Mouse (Mus musculus): ENCODE measurements at regions not wholly inside any gene's neighbourhood (a gene's known extent, or its start where the extent isn't known, plus 50 kb on each side); places are given as distances from the start of the nearest gene placed in this dataset.

- DNase-seq (ENCODE audit: low read depth, low spot score): no peak
These were observed 62.5 kb downstream of the Cavin4 start for GRCm38 (mm10) chr4:48725660-48726348.

GRCm38 (mm10) chr4:48726349-48726835 lies 63.1 kb downstream of the Cavin4 start:
- DNase-seq (ENCODE audit: low read depth, low spot score): no peak

- DNase-seq (ENCODE audit: low read depth, low spot score): no peak
These were observed 71.7 kb downstream of the Cavin4 start for GRCm38 (mm10) chr4:48734854-48735564.

- no peak for DNase-seq (ENCODE audit: low read depth, low spot score)
These were observed 82.9 kb downstream of the Cavin4 start for GRCm38 (mm10) chr4:48746237-48746636.

GRCm38 (mm10) chr4:48749566-48749965 lies 86.3 kb downstream of the Cavin4 start:
- no peak for DNase-seq (ENCODE audit: low read depth, low spot score)

GRCm38 (mm10) chr4:48750087-48750486 lies 86.8 kb downstream of the Cavin4 start:
- no peak for DNase-seq (ENCODE audit: low read depth, low spot score)

GRCm38 (mm10) chr4:48754466-48755171 lies 91.3 kb downstream of the Cavin4 start:
- DNase-seq (ENCODE audit: low read depth, low spot score): no peak

GRCm38 (mm10) chr4:48760625-48761024 lies 97.3 kb downstream of the Cavin4 start:
- no peak for DNase-seq (ENCODE audit: low read depth, low spot score)

GRCm38 (mm10) chr4:48766458-48766857 lies 103.1 kb downstream of the Cavin4 start:
- DNase-seq (ENCODE audit: low read depth, low spot score): no peak

- DNase-seq (ENCODE audit: low read depth, low spot score): no peak
These were observed 107.2 kb downstream of the Cavin4 start for GRCm38 (mm10) chr4:48770403-48770953.

- no peak for DNase-seq (ENCODE audit: low read depth, low spot score)
These were observed 107.8 kb downstream of the Cavin4 start for GRCm38 (mm10) chr4:48770954-48771665.

- no peak for DNase-seq (ENCODE audit: low read depth, low spot score)
These were observed 108.5 kb downstream of the Cavin4 start for GRCm38 (mm10) chr4:48771836-48772235.

- DNase-seq (ENCODE audit: low read depth, low spot score): peak; percentile 30
These were observed 116.0 kb downstream of the Cavin4 start for GRCm38 (mm10) chr4:48779202-48779905.

GRCm38 (mm10) chr4:48779955-48780354 lies 116.6 kb downstream of the Cavin4 start:
- no peak for DNase-seq (ENCODE audit: low read depth, low spot score)

- no peak for DNase-seq (ENCODE audit: low read depth, low spot score)
These were observed 117.8 kb downstream of the Cavin4 start for GRCm38 (mm10) chr4:48781099-48781498.

- no peak for DNase-seq (ENCODE audit: low read depth, low spot score)
These were observed 119.4 kb downstream of the Cavin4 start for GRCm38 (mm10) chr4:48782686-48783085.

GRCm38 (mm10) chr4:48791096-48791495 lies 127.8 kb downstream of the Cavin4 start:
- no peak for DNase-seq (ENCODE audit: low read depth, low spot score)

GRCm38 (mm10) chr4:48803777-48804176 lies 140.5 kb downstream of the Cavin4 start:
- DNase-seq (ENCODE audit: low read depth, low spot score): no peak

GRCm38 (mm10) chr4:48808571-48808970 lies 145.3 kb downstream of the Cavin4 start:
- no peak for DNase-seq (ENCODE audit: low read depth, low spot score)

GRCm38 (mm10) chr4:48833718-48834117 lies 170.4 kb downstream of the Cavin4 start:
- DNase-seq (ENCODE audit: low read depth, low spot score): no peak

GRCm38 (mm10) chr4:48842777-48843214 lies 179.5 kb downstream of the Cavin4 start:
- DNase-seq (ENCODE audit: low read depth, low spot score): no peak

Measured in retina, adult 2 months (tissue).